Mouse (Mus musculus) midbrain, embryonic 11.5 days (tissue): ENCODE data around the gene Egfl6. TPM values are rescaled to one million over a fixed set of nuclear protein-coding genes. Genes with fewer than 3 reads are reported as not detected.

Experiments
- polyA plus RNA-seq: library from polyadenylated mRNA; unstranded; fragments of >200 nt; fragmentation: Nextera tagmentation; extraction: Ambion mirVana; gene quantifications from 2 replicates; pipeline ENCODE4 v1.2.1, GENCODE M21; 2014

Gene Egfl6
- polyA plus RNA-seq, 1 experiment from 2014 or later = 4.3 TPM

Other genes with a start within 250 kb of the Egfl6 start
- gene Trappc2, start 145.1 kb downstream of the Egfl6 start, polyA plus RNA-seq = 48.7 and 51.7 TPM in 2 replicates
- 9.4 and 9.9 TPM in 2 replicates for gene Ofd1, start 145.0 kb downstream of the Egfl6 start, polyA plus RNA-seq
- 53.1 and 53.9 TPM in 2 replicates for gene Rab9, start 105.9 kb downstream of the Egfl6 start, polyA plus RNA-seq
- gene Tceanc, start 67.2 kb downstream of the Egfl6 start, polyA plus RNA-seq = 11.3 and 13.5 TPM in 2 replicates